Mouse (Mus musculus) C3H10T1/2 (cell line): ENCODE results near the gene Papolb. TPM values are rescaled to one million over a fixed set of nuclear protein-coding genes. Genes with fewer than 3 reads are reported as not detected.

Experiments
- polyA plus RNA-seq, 2 experiments: library from polyadenylated mRNA; unstranded; fragments of >200 nt; fragmentation: generic; extraction: Trizol; gene quantifications; one replicate each; pipeline ENCODE4 v1.2.1; 2012; ENCODE audit warnings: missing spikeins in 2 of 2

Papolb gene
- under 1 TPM in 1 of 2 experiments, not detected in 1; 0.04 TPM for polyA plus RNA-seq

DNA sequence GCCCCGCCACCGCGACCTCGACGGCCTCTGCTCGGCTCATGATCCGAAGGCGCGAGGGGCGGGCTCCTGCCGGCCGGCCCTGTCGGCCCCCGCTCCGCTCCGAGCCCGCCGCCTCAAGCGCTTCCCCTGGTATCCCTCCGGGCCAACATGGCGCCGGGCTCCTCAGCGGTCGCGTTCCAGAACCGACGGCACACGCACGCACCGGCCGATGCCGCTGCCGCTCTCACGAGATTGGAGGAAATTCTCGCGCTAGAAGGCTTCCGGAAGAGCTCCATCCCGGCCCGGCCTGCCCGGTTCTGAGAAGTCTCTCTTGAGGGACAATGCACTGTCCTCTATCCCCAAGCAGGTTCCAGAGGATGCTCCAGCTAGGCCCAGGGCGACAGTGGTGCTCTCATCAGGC, at the start of gene Papolb:
Gene Papolb, minus strand, starts transcription at position 162 of the 400 bp plus-strand sequence.

GRCm38 (mm10) chr5:142550706-142551652, 21.1 kb upstream of the Papolb start, which contains the start of gene Radil:
Gene Radil (minus strand): TSS chr5:142551098.

Other genes with a start within 250 kb of the Papolb start
- 1 to 10 TPM; 1.9 to 7.4 TPM for gene Foxk1, start 128.6 kb downstream of the Papolb start, polyA plus RNA-seq
- gene Ap5z1, start 66.1 kb downstream of the Papolb start, polyA plus RNA-seq, result 10 to 100 TPM in 1 of 2 experiments, 1 to 10 TPM in 1; 4.2 to 11.7 TPM
- 1 to 10 TPM; 2.3 to 5.5 TPM for gene Radil, start 21.0 kb upstream of the Papolb start, polyA plus RNA-seq
- gene Mmd2, start 78.7 kb upstream of the Papolb start, polyA plus RNA-seq, result not detected
- 10 to 100 TPM; 20.1 to 24.7 TPM for gene Wipi2, start 97.6 kb upstream of the Papolb start, polyA plus RNA-seq
- under 1 TPM; 0.04 to 0.11 TPM for gene Slc29a4, start 162.4 kb upstream of the Papolb start, polyA plus RNA-seq